Mouse (Mus musculus) midbrain, embryonic 11.5 days (tissue): ENCODE measurements around the gene Ptpro. TPM values are rescaled to one million over a fixed set of nuclear protein-coding genes. Genes with fewer than 3 reads are reported as not detected.

Source experiments
- ATAC-seq: fragments of 200-750 bp; cut with Nextera tagmentation; 2 replicates; pipeline ENCODE4 v1.8.0; 2017; ENCODE audit warnings: moderate TSS enrichment, moderate library complexity; ENCODE audit not compliant: low FRiP score
- DNase-seq: peaks from one replicate; pipeline ENCODE4 v3.0.0; 2015; ENCODE audit warnings: low spot score; ENCODE audit errors: missing footprints
- H3K27ac ChIP-seq: fragments of 300-500 bp; sonication (generic); 2 replicates; pipeline ENCODE4 v1.5.1; 2014; ENCODE audit warnings: low read depth, low read length
- H3K27me3 ChIP-seq: fragments of 300-500 bp; sonication (generic); 2 replicates; pipeline ENCODE4 v1.6.1; 2014; ENCODE audit warnings: mild to moderate bottlenecking, low read length, moderate library complexity, mixed read lengths; ENCODE audit not compliant: control insufficient read depth, insufficient read depth
- H3K36me3 ChIP-seq: fragments of 300-500 bp; sonication (generic); 2 replicates; pipeline ENCODE4 v1.6.1; 2014; ENCODE audit warnings: mild to moderate bottlenecking, low read length, moderate library complexity, mixed read lengths; ENCODE audit not compliant: control insufficient read depth, insufficient read depth
- H3K4me1 ChIP-seq: fragments of 300-500 bp; sonication (generic); 2 replicates; pipeline ENCODE4 v1.6.1; 2014; ENCODE audit warnings: low read length; ENCODE audit not compliant: control insufficient read depth, insufficient read depth
- H3K4me2 ChIP-seq: fragments of 300-500 bp; sonication (generic); 2 replicates; pipeline ENCODE4 v1.6.1; 2014; ENCODE audit warnings: mild to moderate bottlenecking, moderate library complexity
- H3K4me3 ChIP-seq: fragments of 300-500 bp; sonication (generic); 2 replicates; pipeline ENCODE4 v1.5.1; 2014; ENCODE audit warnings: low read depth, low read length
- H3K9ac ChIP-seq: fragments of 300-500 bp; sonication (generic); 2 replicates; pipeline ENCODE4 v1.6.1; 2014; ENCODE audit warnings: low read length
- H3K9me3 ChIP-seq: fragments of 300-500 bp; sonication (generic); 2 replicates; pipeline ENCODE4 v1.6.1; 2016; ENCODE audit warnings: low read length; ENCODE audit not compliant: control insufficient read depth
- WGBS: fragments of 180-500 bp; shearing (Covaris S2); extraction: QIAGEN DNeasy Blood & Tissue Kit; methylation state at CpG from one replicate; pipeline ENCODE4 v1.1.7; 2014; 5-methylcytosine and 5-hydroxymethylcytosine counted together
- polyA plus RNA-seq: library from polyadenylated mRNA; unstranded; fragments of >200 nt; fragmentation: Nextera tagmentation; extraction: Ambion mirVana; gene quantifications from 2 replicates; pipeline ENCODE4 v1.2.1, GENCODE M21; 2014

Gene Ptpro
- polyA plus RNA-seq, 1 experiment from 2014 or later: 17.5 TPM

- Histone ChIP-seq H3K27ac (no peak overlapping the region), H3K9me3 (no peaks in the 10 kb centered on the region), H3K4me2 (no peak overlapping the region), H3K36me3 (no peaks in the 10 kb centered on the region), H3K9ac (no peak overlapping the region), H3K4me3 (no peak overlapping the region), H3K4me1 (no peaks in the 10 kb centered on the region), H3K27me3 (no peaks in the 10 kb centered on the region)
- no peak for ATAC-seq
- 92% methylated on average over 14 of the region's 14 CpGs for WGBS
- no peak for DNase-seq
These were observed 238.0 kb downstream of the Ptpro start for GRCm38 (mm10) chr6:137490115-137490514.

GRCm38 (mm10) chr6:137491659-137492058 is 239.5 kb downstream of the Ptpro start:
- Histone ChIP-seq H3K27me3 (no peaks in the 10 kb centered on the region), H3K27ac (no peak overlapping the region), H3K9ac (no peak overlapping the region), H3K4me3 (no peak overlapping the region), H3K4me2 (no peak overlapping the region), H3K9me3 (no peaks in the 10 kb centered on the region), H3K36me3 (no peaks in the 10 kb centered on the region), H3K4me1 (no peaks in the 10 kb centered on the region)
- WGBS: 82% methylated on average over 2 of the region's 2 CpGs
- no peak for ATAC-seq
- DNase-seq: no peak

- H3K27ac ChIP-seq: no peak overlapping the region
- H3K36me3 ChIP-seq: no peaks in the 10 kb centered on the region
- DNase-seq (peak; percentile 19), ATAC-seq (no peak)
- no peak overlapping the region for H3K4me3 ChIP-seq
- H3K9me3 ChIP-seq: no peaks in the 10 kb centered on the region
- H3K9ac ChIP-seq: no peak overlapping the region
- WGBS: 97% methylated on average over 4 of the region's 4 CpGs
- no peaks in the 10 kb centered on the region for H3K4me1 ChIP-seq
- no peak overlapping the region for H3K4me2 ChIP-seq
- no peaks in the 10 kb centered on the region for H3K27me3 ChIP-seq
These were observed 240.5 kb downstream of the Ptpro start for GRCm38 (mm10) chr6:137492582-137492981.

- Histone ChIP-seq H3K4me3 (no peak overlapping the region), H3K36me3 (no peaks in the 10 kb centered on the region), H3K27me3 (no peaks in the 10 kb centered on the region), H3K4me2 (no peak overlapping the region), H3K9me3 (no peaks in the 10 kb centered on the region), H3K4me1 (no peaks in the 10 kb centered on the region), H3K9ac (no peak overlapping the region), H3K27ac (no peak overlapping the region)
- WGBS: 87% methylated on average over 17 of the region's 17 CpGs
- ATAC-seq: no peak
- DNase-seq: peak; percentile 4
These were observed 241.4 kb downstream of the Ptpro start for GRCm38 (mm10) chr6:137493211-137494135.

GRCm38 (mm10) chr6:137494136-137494475 is 242.0 kb downstream of the Ptpro start:
- Histone ChIP-seq H3K4me2 (no peak overlapping the region), H3K9ac (no peak overlapping the region), H3K27ac (no peak overlapping the region), H3K36me3 (no peaks in the 10 kb centered on the region), H3K27me3 (no peaks in the 10 kb centered on the region), H3K4me1 (no peaks in the 10 kb centered on the region), H3K4me3 (no peak overlapping the region), H3K9me3 (no peaks in the 10 kb centered on the region)
- no peak for DNase-seq
- ATAC-seq: no peak

DNA sequence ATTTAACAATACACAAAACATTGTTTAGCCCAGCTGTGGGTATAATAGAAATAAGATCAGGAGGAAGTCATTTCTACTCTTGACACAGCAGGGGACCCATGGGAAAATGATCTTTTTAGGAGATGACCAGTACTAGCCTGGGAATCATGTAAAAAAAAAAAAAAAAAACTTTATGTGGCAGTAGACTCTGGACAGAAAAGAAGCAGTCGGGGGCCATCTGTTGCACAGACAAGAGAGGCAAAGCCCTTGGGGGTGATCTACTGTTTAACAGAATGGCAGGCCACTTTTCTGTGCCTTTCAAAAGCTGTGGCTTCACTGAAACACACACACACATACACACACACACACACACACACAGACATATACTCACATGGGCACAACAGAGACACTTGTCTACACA is 242.7 kb downstream of the Ptpro start:
- WGBS: 70% methylated on average over 1 of the region's 1 CpGs
- no peaks in the 10 kb centered on the region for H3K9me3 ChIP-seq
- H3K4me1 ChIP-seq: no peaks in the 10 kb centered on the region
- H3K27ac ChIP-seq: no peak overlapping the region
- no peaks in the 10 kb centered on the region for H3K27me3 ChIP-seq
- no peak overlapping the region for H3K4me3 ChIP-seq
- no peaks in the 10 kb centered on the region for H3K36me3 ChIP-seq
- no peak overlapping the region for H3K4me2 ChIP-seq
- H3K9ac ChIP-seq: no peak overlapping the region
- no peak for ATAC-seq
- DNase-seq: peak; percentile 61

DNA sequence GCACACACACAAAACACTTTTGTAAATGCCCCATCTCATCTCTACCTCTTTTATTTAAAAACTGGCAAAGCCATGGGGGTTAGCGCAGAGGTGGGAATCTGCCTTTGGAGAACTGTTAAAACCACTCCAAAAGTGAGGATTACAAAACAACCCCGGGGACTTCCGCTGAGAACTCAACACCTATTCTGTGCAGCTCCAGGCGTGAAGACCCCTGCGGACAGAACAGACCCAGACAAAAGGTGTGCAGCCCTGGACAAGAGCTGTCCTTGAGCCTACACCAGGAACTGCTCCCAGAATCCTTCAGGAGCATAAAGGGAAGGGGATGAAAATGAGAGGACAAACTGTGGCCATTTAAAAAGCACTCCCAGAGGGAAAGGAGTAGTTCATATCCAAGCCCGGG is 243.1 kb downstream of the Ptpro start:
- Histone ChIP-seq H3K4me2 (no peak overlapping the region), H3K27ac (no peak overlapping the region), H3K27me3 (no peaks in the 10 kb centered on the region), H3K9ac (no peak overlapping the region), H3K36me3 (no peaks in the 10 kb centered on the region), H3K4me1 (no peaks in the 10 kb centered on the region), H3K4me3 (no peak overlapping the region), H3K9me3 (no peaks in the 10 kb centered on the region)
- ATAC-seq (no peak), DNase-seq (peak; percentile 75)
- 67% methylated on average over 6 of the region's 6 CpGs for WGBS

DNA sequence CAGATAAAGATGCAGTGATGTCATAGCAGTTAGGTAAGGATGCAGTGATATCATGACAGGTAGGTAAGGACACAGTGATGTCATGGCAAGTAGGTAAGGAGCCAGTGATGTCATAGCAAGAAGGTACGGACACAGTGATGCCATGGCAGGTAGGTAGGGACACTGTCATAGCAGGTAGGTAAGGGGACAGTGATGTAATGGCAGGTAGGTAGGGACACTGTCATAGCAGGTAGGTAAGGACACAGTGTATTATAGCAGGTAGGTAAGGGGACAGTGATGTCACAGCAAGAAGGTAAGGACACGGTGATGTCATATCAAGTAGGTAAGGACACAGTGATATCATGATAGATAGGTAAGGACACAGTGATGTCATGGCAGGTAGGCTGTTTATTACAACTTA is 244.4 kb downstream of the Ptpro start:
- Histone ChIP-seq H3K4me1 (no peaks in the 10 kb centered on the region), H3K9me3 (no peaks in the 10 kb centered on the region), H3K27me3 (no peaks in the 10 kb centered on the region), H3K4me3 (no peak overlapping the region), H3K9ac (no peak overlapping the region), H3K27ac (no peak overlapping the region), H3K36me3 (no peaks in the 10 kb centered on the region), H3K4me2 (no peak overlapping the region)
- no peak for DNase-seq
- 89% methylated on average over 2 of the region's 2 CpGs for WGBS
- ATAC-seq: peak; percentile 33; the same call in 1 of the 2 replicates

DNA sequence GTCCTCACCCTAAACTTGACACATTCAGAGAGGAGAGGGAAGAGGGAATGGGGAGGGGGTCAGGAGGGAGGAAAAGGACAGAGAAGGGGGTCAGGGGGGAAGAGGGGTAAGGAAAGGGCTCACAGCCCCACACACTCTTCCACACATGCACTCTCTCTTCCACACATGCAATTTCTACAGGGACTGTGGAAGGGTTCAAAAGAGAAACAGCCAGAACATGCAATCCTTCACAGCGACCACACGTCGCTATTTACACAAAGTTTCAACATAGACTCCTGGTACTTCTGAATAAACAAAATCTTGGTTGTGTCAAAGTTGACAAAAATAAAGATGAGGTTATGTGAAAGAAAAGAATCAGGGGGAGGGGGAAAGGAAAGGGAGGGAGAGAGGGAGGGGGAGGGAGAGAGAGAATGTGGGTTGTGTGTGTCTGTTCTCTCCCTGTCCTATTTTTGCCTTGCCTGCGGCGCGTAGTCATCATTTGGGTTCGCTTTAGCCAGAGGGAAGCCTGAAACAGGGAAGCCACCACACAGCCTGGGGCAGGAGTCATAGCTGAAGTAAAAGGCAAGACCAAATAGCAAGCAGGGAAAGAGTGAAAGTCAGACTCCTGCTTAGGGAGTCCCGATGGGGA is 245.2 kb downstream of the Ptpro start:
- WGBS: 85% methylated on average over 8 of the region's 8 CpGs
- DNase-seq (peak; percentile 26), ATAC-seq (no peak)
- Histone ChIP-seq H3K4me1 (no peaks in the 10 kb centered on the region), H3K9me3 (no peaks in the 10 kb centered on the region), H3K9ac (no peak overlapping the region), H3K27ac (no peak overlapping the region), H3K27me3 (no peaks in the 10 kb centered on the region), H3K4me2 (no peak overlapping the region), H3K36me3 (no peaks in the 10 kb centered on the region), H3K4me3 (no peak overlapping the region)
